Mouse (Mus musculus) erythroblast, adult 5-6 weeks (primary cell): Measurements from ENCODE around the gene Spin1. TPM values are rescaled to one million over a fixed set of nuclear protein-coding genes. Genes with fewer than 3 reads are reported as not detected.

Experiments
- ATAC-seq: replicated peaks from 2 replicates; pipeline ENCODE4 v1.8.0; 2016; ENCODE audit warnings: moderate number of reproducible peaks, mild to moderate bottlenecking, moderate TSS enrichment, inconsistent platforms; ENCODE audit not compliant: poor library complexity, low FRiP score, severe bottlenecking
- total RNA-seq, 2 experiments: library from RNA; stranded (forward) in 1 of 2; stranded (reverse) in 1 of 2; fragments of 150-400 nt in 1 of 2; fragments of 200-764, 138-1000 nt in 1 of 2; gene quantifications; 2 replicates each; pipeline versions ENCODE4 v1.2.3 to v1.2.4; 2015 to 2017; ENCODE audit warnings: low replicate concordance in 2 of 2

The Spin1 gene
- total RNA-seq, 2 experiments from 2014 or later: 6.9 to 9.3 TPM

GRCm38 (mm10) chr13:51190336-51190735 lies 89.7 kb downstream of the Spin1 start:
- ATAC-seq: no peak

GRCm38 (mm10) chr13:51191416-51192140 lies 90.9 kb downstream of the Spin1 start:
- ATAC-seq: no peak

GRCm38 (mm10) chr13:51193893-51194292 lies 93.2 kb downstream of the Spin1 start:
- no peak for ATAC-seq

GRCm38 (mm10) chr13:51197699-51198098 lies 97.0 kb downstream of the Spin1 start:
- ATAC-seq: no peak

- ATAC-seq: no peak
Observed at GRCm38 (mm10) chr13:51198186-51198585, 97.5 kb downstream of the Spin1 start.

Other genes starting within 250 kb of the Spin1 start
- not detected in 2 replicates for gene Nxnl2, start 70.1 kb downstream of the Spin1 start, total RNA-seq (2015; ENCODE audit: low replicate concordance)
- gene Nxnl2, start 70.1 kb downstream of the Spin1 start, total RNA-seq (2017; ENCODE audit: low replicate concordance): not detected in 2 replicates